Mouse (Mus musculus) hematopoietic multipotent progenitor cell, adult 10-12 weeks (in vitro differentiated cells): ENCODE data around the gene Acot2. TPM values are rescaled to one million over a fixed set of nuclear protein-coding genes. Genes with fewer than 3 reads are reported as not detected.

Experiments
- polyA plus RNA-seq: library from polyadenylated mRNA; stranded (reverse); fragments of >175 nt; gene quantifications from 2 replicates; pipeline ENCODE4 v1.2.3, GENCODE M21; 2012; ENCODE audit warnings: low replicate concordance

Gene Acot2
- polyA plus RNA-seq, result 12.4 and 22.3 TPM in 2 replicates

GRCm38 (mm10) chr12:83987583-83988441, at the start of gene Acot2:
Gene Acot2 (plus strand): TSS chr12:83987861.

GRCm38 (mm10) chr12:83950493-83950839, 37.2 kb upstream of the Acot2 start, which contains the start of gene Riox1:
Gene Riox1 (plus strand): TSS chr12:83950608.

GRCm38 (mm10) chr12:83984752-83985151, 2.9 kb upstream of the Acot2 start, which contains the start of gene Heatr4:
Gene Heatr4 (minus strand): TSS chr12:83984852.

GRCm38 (mm10) chr12:84009171-84009965, 21.7 kb downstream of the Acot2 start, which contains the start of gene Acot1:
Gene Acot1 (plus strand): TSS chr12:84009490.

GRCm38 (mm10) chr12:84038241-84038640, 50.6 kb downstream of the Acot2 start, which contains the start of gene Acot4:
Gene Acot4 (plus strand): TSS chr12:84038379.

GRCm38 (mm10) chr12:84038691-84039111, 51.0 kb downstream of the Acot2 start, which contains the start of gene Gm49366:
Gene Gm49366 (plus strand): TSS chr12:84038935.

Other genes with a start within 250 kb of the Acot2 start
- gene Papln, start 224.2 kb upstream of the Acot2 start, polyA plus RNA-seq, result 0.83 and 1.1 TPM in 2 replicates
- 22.0 and 29.9 TPM in 2 replicates for gene Numb, start 65.9 kb upstream of the Acot2 start, polyA plus RNA-seq
- 22.5 and 51.4 TPM in 2 replicates for gene Riox1, start 37.3 kb upstream of the Acot2 start, polyA plus RNA-seq
- gene Heatr4, start 3.0 kb upstream of the Acot2 start, polyA plus RNA-seq, result not detected in 2 replicates
- 2.6 and 4.2 TPM in 2 replicates for gene Acot1, start 21.6 kb downstream of the Acot2 start, polyA plus RNA-seq
- 0.21 and 0.93 TPM in 2 replicates for gene Acot4, start 50.5 kb downstream of the Acot2 start, polyA plus RNA-seq
- gene Gm49366, start 51.1 kb downstream of the Acot2 start, polyA plus RNA-seq, result not detected in 2 replicates
- gene Acot3, start 64.3 kb downstream of the Acot2 start, polyA plus RNA-seq, result not detected in 2 replicates
- not detected in 2 replicates for gene Acot5, start 81.5 kb downstream of the Acot2 start, polyA plus RNA-seq
- gene Acot6, start 112.8 kb downstream of the Acot2 start, polyA plus RNA-seq, result 0.51 and 1.0 TPM in 2 replicates
- gene Dnal1, start 126.5 kb downstream of the Acot2 start, polyA plus RNA-seq, result 0.16 and 0.21 TPM in 2 replicates
- gene Pnma1, start 160.6 kb downstream of the Acot2 start, polyA plus RNA-seq, result 0.27 and 0.65 TPM in 2 replicates
- 141 and 153 TPM in 2 replicates for gene Elmsan1, start 231.0 kb downstream of the Acot2 start, polyA plus RNA-seq